Mouse (Mus musculus) erythroid progenitor cell, adult 5-6 weeks (primary cell): ENCODE measurements around the gene Btbd17. TPM values are rescaled to one million over a fixed set of nuclear protein-coding genes. Genes with fewer than 3 reads are reported as not detected.

Experiments
- ATAC-seq: replicated peaks from 2 replicates; pipeline ENCODE4 v1.8.0; 2016; ENCODE audit warnings: moderate number of reproducible peaks, mild to moderate bottlenecking, moderate TSS enrichment, inconsistent platforms; ENCODE audit not compliant: poor library complexity, low FRiP score, severe bottlenecking
- total RNA-seq, 2 experiments: library from RNA; stranded (forward) in 1 of 2; stranded (reverse) in 1 of 2; fragments of 150-400 nt in 1 of 2; fragments of 186-747, 209-891 nt in 1 of 2; gene quantifications; 2 replicates each; pipeline versions ENCODE4 v1.2.3 to v1.2.4; 2015 to 2017; ENCODE audit warnings: low replicate concordance in 2 of 2

Gene Btbd17
- total RNA-seq, 2 experiments from 2014 or later: not detected

- ATAC-seq: no peak
Measured at GRCm38 (mm10) chr11:114807686-114808427, 12.1 kb upstream of the Btbd17 start.

- ATAC-seq: no peak
Measured at GRCm38 (mm10) chr11:114807025-114807424, 11.3 kb upstream of the Btbd17 start.

GRCm38 (mm10) chr11:114803990-114804389 lies 8.2 kb upstream of the Btbd17 start:
- no peak for ATAC-seq

GRCm38 (mm10) chr11:114802540-114803267 lies 7.0 kb upstream of the Btbd17 start:
- ATAC-seq: no peak

GRCm38 (mm10) chr11:114801906-114802305 lies 6.2 kb upstream of the Btbd17 start:
- no peak for ATAC-seq

- no peak for ATAC-seq
Measured at GRCm38 (mm10) chr11:114798624-114799023, 2.9 kb upstream of the Btbd17 start, which contains the start of gene Gpr142. Gene Gpr142 (plus strand): TSS chr11:114798924.

GRCm38 (mm10) chr11:114797981-114798380 lies 2.2 kb upstream of the Btbd17 start:
- no peak for ATAC-seq

GRCm38 (mm10) chr11:114797176-114797575 lies 1.4 kb upstream of the Btbd17 start:
- no peak for ATAC-seq

- no peak for ATAC-seq
Measured at GRCm38 (mm10) chr11:114795231-114795746, 456 bp downstream of the Btbd17 start.

- ATAC-seq: no peak
Measured at GRCm38 (mm10) chr11:114794691-114795090, 1.1 kb downstream of the Btbd17 start.

- ATAC-seq: no peak
Measured at GRCm38 (mm10) chr11:114793868-114794545, 1.7 kb downstream of the Btbd17 start.

GRCm38 (mm10) chr11:114792931-114793494 lies 2.7 kb downstream of the Btbd17 start:
- no peak for ATAC-seq

GRCm38 (mm10) chr11:114791891-114792411 lies 3.8 kb downstream of the Btbd17 start:
- ATAC-seq: no peak

- no peak for ATAC-seq
Measured at GRCm38 (mm10) chr11:114791351-114791889, 4.3 kb downstream of the Btbd17 start.

GRCm38 (mm10) chr11:114790841-114791240 lies 4.9 kb downstream of the Btbd17 start:
- ATAC-seq: no peak

GRCm38 (mm10) chr11:114790171-114790570 lies 5.6 kb downstream of the Btbd17 start:
- ATAC-seq: no peak

- ATAC-seq: no peak
Measured at GRCm38 (mm10) chr11:114789716-114790115, 6.0 kb downstream of the Btbd17 start.

GRCm38 (mm10) chr11:114789061-114789714 lies 6.6 kb downstream of the Btbd17 start:
- ATAC-seq: no peak

GRCm38 (mm10) chr11:114787611-114788010 lies 8.1 kb downstream of the Btbd17 start:
- no peak for ATAC-seq
